Mouse (Mus musculus): Measurements from ENCODE around the gene Acads. TPM values are rescaled to one million over a fixed set of nuclear protein-coding genes. Genes with fewer than 3 reads are reported as not detected.
"Not testable (repeated sequence)": the region's sequence is repeated elsewhere in the genome, so short reads cannot be mapped to it uniquely, and the experiment has no call there.

Acads gene
- total RNA-seq, 2 experiments from 2014 or later = 8.0 to 8.1 TPM

DNA sequence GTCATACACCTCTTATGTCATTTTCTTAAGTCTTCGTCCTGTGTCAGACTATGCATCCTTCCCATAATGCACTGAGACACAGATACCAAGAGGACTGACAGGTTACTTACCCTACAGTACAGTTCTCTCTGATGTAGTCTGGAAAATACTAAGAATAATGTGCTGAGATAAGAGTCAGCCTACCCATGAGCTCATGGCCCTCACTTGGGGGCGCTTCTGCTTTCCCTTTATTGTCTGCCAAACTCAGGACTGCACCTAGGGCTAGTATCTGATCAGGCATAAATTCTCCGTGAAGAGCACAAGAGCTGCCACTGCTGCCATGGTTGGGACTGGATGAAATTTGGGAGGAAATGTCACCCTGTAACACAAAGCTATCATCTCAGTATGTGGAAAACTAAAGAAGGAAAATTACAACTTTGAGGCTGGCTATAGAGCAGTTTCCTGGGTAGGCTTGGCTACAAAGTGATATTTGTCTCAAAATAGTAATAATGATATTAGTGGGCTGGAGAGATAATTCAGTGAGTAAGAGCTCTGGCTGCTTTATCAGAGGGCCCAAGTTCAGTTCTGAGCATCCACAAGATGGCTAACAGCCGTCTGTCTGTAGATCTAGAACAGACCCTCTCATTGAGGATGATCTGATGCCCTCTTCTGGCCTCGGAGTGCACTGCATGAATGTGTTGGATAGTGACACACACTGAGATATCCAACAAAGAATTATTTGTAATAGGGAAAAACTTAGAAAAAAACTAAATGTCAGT, 42.8 kb downstream of the Acads start:
- DNase-seq (ENCODE audit: extremely low spot score in 1 of 2, low spot score in 1 of 2) = peak; percentile 39 to 71

DNA sequence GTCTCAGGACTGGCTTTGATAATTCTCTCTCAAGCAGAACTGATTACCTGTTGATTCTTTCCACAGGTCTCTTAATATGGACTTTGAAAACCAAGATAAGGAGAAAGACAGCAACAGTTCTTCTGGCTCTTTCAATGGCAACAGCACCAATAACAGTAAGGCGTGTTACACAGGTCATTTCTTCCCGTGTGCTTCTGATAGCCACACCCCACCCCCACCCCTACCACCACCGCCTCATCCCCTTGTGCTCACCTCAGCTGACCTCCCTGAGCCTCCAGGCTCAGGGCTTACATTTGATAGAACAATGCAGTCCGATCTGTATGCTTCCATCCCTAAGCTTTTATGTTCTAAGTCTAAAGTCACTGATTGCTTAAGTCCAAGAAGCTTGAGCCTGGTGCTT, 44.4 kb downstream of the Acads start:
- no peak for DNase-seq (ENCODE audit: extremely low spot score in 1 of 2, low spot score in 1 of 2)

GRCm38 (mm10) chr5:115073306-115073705, 45.8 kb downstream of the Acads start:
- DNase-seq (ENCODE audit: extremely low spot score in 1 of 2, low spot score in 1 of 2) = not testable (repeated sequence)

GRCm38 (mm10) chr5:115072143-115072542, 47.0 kb downstream of the Acads start:
- DNase-seq (ENCODE audit: extremely low spot score in 1 of 2, low spot score in 1 of 2) = no peak

GRCm38 (mm10) chr5:115071096-115071901, 47.8 kb downstream of the Acads start:
- DNase-seq (ENCODE audit: extremely low spot score in 1 of 2, low spot score in 1 of 2) = no peak

GRCm38 (mm10) chr5:115070457-115070856, 48.7 kb downstream of the Acads start:
- no peak for DNase-seq (ENCODE audit: extremely low spot score in 1 of 2, low spot score in 1 of 2)

DNA sequence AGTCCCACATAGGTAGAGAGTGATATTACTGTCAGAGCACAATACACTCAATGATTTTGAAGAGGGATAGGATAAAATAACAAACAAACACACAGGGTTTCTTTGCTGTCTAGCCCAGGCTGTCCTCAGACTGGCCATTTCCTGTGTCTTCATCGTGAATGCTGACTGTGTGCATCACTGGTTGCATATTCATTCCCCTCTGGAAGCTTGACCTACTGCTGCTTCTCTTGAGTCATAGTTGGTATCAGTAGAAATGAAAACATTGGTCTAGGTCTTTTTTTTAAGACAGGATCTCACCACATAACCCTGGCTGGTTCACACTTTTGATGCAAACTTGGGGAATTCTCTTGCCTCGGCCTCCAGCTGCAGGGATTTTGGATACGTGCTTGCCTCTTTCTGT, 49.5 kb downstream of the Acads start:
- DNase-seq (ENCODE audit: extremely low spot score in 1 of 2, low spot score in 1 of 2) = no peak

GRCm38 (mm10) chr5:115068671-115069421, 50.3 kb downstream of the Acads start:
- DNase-seq (ENCODE audit: extremely low spot score in 1 of 2, low spot score in 1 of 2) = no peak

GRCm38 (mm10) chr5:115066245-115066644, 52.9 kb downstream of the Acads start:
- DNase-seq (ENCODE audit: extremely low spot score in 1 of 2, low spot score in 1 of 2) = no peak

DNA sequence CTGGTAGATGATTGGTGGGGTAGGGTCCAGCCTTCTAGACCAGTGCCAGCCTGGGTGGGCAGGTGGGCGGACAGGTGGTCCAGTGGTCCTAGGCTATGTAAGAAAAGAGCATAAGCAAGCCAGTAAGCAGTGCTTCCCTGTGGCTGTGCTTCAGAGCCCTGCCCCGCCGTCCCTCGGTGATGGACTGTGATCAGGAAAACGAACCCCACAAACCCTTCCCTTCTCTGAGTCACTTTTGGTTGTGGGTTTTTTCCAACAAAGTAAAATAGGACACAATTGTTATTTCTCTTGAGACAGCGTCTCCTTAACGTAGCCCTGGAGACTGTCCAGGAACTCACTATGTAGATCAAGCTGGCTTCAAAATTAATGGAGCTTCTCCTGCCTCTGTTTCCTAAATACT, 55.8 kb downstream of the Acads start:
- DNase-seq (ENCODE audit: extremely low spot score in 1 of 2, low spot score in 1 of 2) = no peak

DNA sequence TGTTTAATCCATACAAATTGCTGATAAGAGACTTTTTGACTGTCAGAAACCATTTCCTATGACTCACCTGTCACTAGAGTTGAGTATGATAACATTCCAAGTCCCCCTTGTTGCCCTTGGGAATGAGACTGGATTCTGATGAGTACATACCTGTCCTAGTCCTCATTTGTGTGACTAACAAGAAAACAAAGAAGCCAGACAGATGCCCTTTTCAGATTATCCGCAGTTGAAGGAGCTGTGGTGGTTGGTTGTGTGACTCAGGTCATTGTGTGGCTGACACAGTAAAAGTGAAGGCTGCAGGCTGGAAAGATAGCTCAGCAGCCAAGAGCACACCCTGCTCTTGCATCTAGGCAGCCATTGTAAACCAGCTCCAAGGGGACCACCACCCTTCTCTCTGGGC, 56.6 kb downstream of the Acads start:
- DNase-seq (ENCODE audit: extremely low spot score in 1 of 2, low spot score in 1 of 2) = no peak

GRCm38 (mm10) chr5:115060977-115061376, 58.2 kb downstream of the Acads start:
- DNase-seq (ENCODE audit: extremely low spot score in 1 of 2, low spot score in 1 of 2) = no peak

Other genes starting within 250 kb of the Acads start
- 1 to 10 TPM; 1.8 to 1.9 TPM for gene Oasl2, start 222.4 kb downstream of the Acads start, total RNA-seq (2021)
- not detected for gene Oasl1, start 196.1 kb downstream of the Acads start, total RNA-seq (2021)
- 100 to 1,000 TPM; 209 to 211 TPM for gene 2210016L21Rik, start 177.2 kb downstream of the Acads start, total RNA-seq (2021)
- not detected for gene Hnf1a, start 148.3 kb downstream of the Acads start, total RNA-seq (2021)
- gene Sppl3, start 108.2 kb downstream of the Acads start, total RNA-seq (2021) = 10 to 100 TPM; 84.7 to 85.9 TPM
- gene Gm10401, start 21.1 kb downstream of the Acads start, total RNA-seq (2021) = not detected
- gene Unc119b, start 15.6 kb upstream of the Acads start, total RNA-seq (2021) = 10 to 100 TPM; 26.8 to 30.9 TPM
- 10 to 100 TPM; 75.6 to 86.5 TPM for gene Mlec, start 38.8 kb upstream of the Acads start, total RNA-seq (2021)
- 100 to 1,000 TPM; 118 to 121 TPM for gene Cabp1, start 75.0 kb upstream of the Acads start, total RNA-seq (2021)
- 100 to 1,000 TPM in 1 of 2 experiments, 10 to 100 TPM in 1; 83.7 to 108 TPM for gene Pop5, start 116.5 kb upstream of the Acads start, total RNA-seq (2021)
- 100 to 1,000 TPM; 252 to 257 TPM for gene Rnf10, start 153.6 kb upstream of the Acads start, total RNA-seq (2021)
- gene Coq5, start 160.3 kb upstream of the Acads start, total RNA-seq (2021) = 10 to 100 TPM; 38.5 to 42.8 TPM
- 100 to 1,000 TPM; 799 to 873 TPM for gene Dynll1, start 181.7 kb upstream of the Acads start, total RNA-seq (2021)
- gene Srsf9, start 207.8 kb upstream of the Acads start, total RNA-seq (2021) = 10 to 100 TPM; 79.8 to 90.6 TPM
- 10 to 100 TPM; 21.5 to 24.4 TPM for gene Gatc, start 221.8 kb upstream of the Acads start, total RNA-seq (2021)
- 10 to 100 TPM; 22.9 to 28.6 TPM for gene Triap1, start 221.9 kb upstream of the Acads start, total RNA-seq (2021)
- 100 to 1,000 TPM; 814 to 862 TPM for gene Cox6a1, start 229.6 kb upstream of the Acads start, total RNA-seq (2021)

Data from layer of hippocampus, postnatal 25 days (tissue).